Mouse (Mus musculus) embryonic facial prominence, embryonic 13.5 days (tissue): ENCODE results near the gene Cds1. TPM values are rescaled to one million over a fixed set of nuclear protein-coding genes. Genes with fewer than 3 reads are reported as not detected.
A peak's percentile ranks its signal among the peaks of the same experiment; 100 is the strongest.

Experiments used
- ATAC-seq: fragments of 200-750 bp; cut with Nextera tagmentation; 2 replicates; pipeline ENCODE4 v1.8.0; 2017; ENCODE audit warnings: low read depth; ENCODE audit not compliant: insufficient number of reproducible peaks, insufficient read depth, low FRiP score, low TSS enrichment
- H3K27ac ChIP-seq: fragments of 300-500 bp; sonication (generic); 2 replicates; pipeline ENCODE4 v1.5.1; 2015; ENCODE audit warnings: moderate library complexity, mild to moderate bottlenecking, inconsistent platforms
- H3K27me3 ChIP-seq: fragments of 300-500 bp; sonication (generic); 2 replicates; pipeline ENCODE4 v1.6.1; 2015; ENCODE audit warnings: mild to moderate bottlenecking, inconsistent platforms
- H3K36me3 ChIP-seq: fragments of 300-500 bp; sonication (generic); 2 replicates; pipeline ENCODE4 v1.6.1; 2015; ENCODE audit warnings: mild to moderate bottlenecking, inconsistent platforms
- H3K4me1 ChIP-seq: fragments of 300-500 bp; sonication (generic); 2 replicates; pipeline ENCODE4 v1.6.1; 2015; ENCODE audit warnings: inconsistent platforms
- H3K4me2 ChIP-seq: fragments of 300-500 bp; sonication (generic); 2 replicates; pipeline ENCODE4 v1.6.1; 2015; ENCODE audit warnings: moderate library complexity, mild to moderate bottlenecking, inconsistent platforms
- H3K4me3 ChIP-seq: fragments of 300-500 bp; sonication (generic); 2 replicates; pipeline ENCODE4 v1.5.1; 2015; ENCODE audit warnings: mild to moderate bottlenecking, inconsistent platforms
- H3K9ac ChIP-seq: fragments of 300-500 bp; sonication (generic); 2 replicates; pipeline ENCODE4 v1.6.1; 2015; ENCODE audit warnings: mild to moderate bottlenecking, inconsistent platforms
- H3K9me3 ChIP-seq: fragments of 300-500 bp; sonication (generic); 2 replicates; pipeline ENCODE4 v1.6.1; 2016; ENCODE audit warnings: inconsistent platforms
- WGBS: fragments of 180-500 bp; shearing (Covaris S2); methylation state at CpG from one replicate; pipeline ENCODE4 v1.1.7; 2015; ENCODE audit warnings: mixed read lengths; 5-methylcytosine and 5-hydroxymethylcytosine counted together
- polyA plus RNA-seq: library from polyadenylated mRNA; unstranded; fragments of >200 nt; fragmentation: Nextera tagmentation; extraction: Ambion mirVana; gene quantifications from 2 replicates; pipeline ENCODE4 v1.2.1, GENCODE M21; 2015

Gene Cds1
- polyA plus RNA-seq: 5.6 and 7.3 TPM in 2 replicates

DNA sequence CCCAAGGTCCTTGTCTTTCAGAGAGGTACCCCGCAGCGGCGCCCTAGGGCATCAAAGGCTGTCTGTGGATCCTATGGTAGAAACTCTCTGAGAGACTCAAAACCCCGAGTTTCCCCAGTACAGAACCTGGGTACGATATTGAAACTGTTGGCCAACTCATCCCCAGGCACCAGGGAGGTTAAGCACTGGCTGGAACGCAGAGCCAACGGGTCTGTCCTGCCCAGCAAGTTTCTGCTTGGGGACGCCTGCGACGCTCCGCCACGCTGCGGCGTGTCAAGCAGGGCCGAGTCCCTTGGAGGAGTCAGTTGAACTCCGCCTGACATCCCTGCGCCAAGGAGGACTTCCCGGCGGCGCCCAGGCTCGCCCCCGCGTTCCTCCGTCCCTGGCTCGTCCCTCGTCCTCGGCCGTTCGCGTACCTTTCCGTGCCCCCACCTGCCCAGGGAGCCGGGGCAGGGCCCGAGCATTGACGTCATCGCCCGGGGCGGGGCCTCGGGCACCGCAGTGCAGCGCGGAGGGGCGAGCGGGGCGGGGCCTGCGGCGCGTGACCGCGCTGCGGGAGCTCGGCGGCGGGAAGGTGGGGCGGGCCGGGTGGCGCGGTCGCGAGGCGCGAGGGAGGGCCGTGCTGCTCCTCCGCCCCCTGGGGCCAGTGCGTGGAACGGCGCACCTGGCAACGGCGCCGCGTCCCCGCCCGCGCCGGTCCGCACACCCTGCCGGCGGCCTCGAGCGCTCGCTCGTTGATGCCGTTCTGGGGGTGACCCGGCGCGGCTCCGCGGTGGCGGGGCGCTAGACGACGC is at the start of gene Cds1:
Gene Cds1 (plus strand): TSS at position 577 of the 794 bp plus-strand sequence.
- H3K36me3 ChIP-seq: no peaks in the 10 kb centered on the region
- H3K27me3 ChIP-seq: peaks cover 77% of the 10 kb centered on the region
- H3K9ac ChIP-seq: peak within 1 kb of the TSS; percentile 80
- H3K4me2 ChIP-seq: peak within 1 kb of the TSS; percentile 99
- H3K27ac ChIP-seq: peak within 1 kb of the TSS; percentile 5; the same call in 1 of the 2 replicates
- H3K4me3 ChIP-seq: peak within 1 kb of the TSS; percentile 74
- peak; percentile 83 for ATAC-seq
- H3K9me3 ChIP-seq: no peaks in the 10 kb centered on the region
- under 1% methylated on average over 70 of the region's 91 CpGs for WGBS
- peaks cover 18% of the 10 kb centered on the region for H3K4me1 ChIP-seq

DNA sequence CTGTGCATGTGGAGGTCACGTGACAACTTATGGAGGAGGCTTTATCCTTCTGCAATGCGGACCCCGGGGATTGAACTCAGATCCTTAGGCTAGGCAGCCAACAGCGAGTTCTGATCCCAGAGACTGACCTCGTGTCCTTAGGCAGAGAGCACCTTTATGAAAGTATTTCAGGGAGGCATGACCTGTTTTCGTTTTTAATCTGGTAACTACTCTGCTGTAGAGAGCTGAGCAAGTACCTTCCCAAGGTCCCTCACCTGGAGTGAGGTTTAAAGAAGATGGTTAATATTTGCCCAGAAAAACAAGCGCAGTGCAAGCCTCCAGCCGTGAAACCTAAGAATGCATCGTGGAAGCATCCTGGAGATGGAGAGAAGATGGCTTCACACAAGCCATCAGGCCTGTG is 40.7 kb upstream of the Cds1 start:
- ATAC-seq: no peak
- H3K4me2 ChIP-seq: no peak overlapping the region
- no peak overlapping the region for H3K4me3 ChIP-seq
- no peak overlapping the region for H3K27ac ChIP-seq
- no peaks in the 10 kb centered on the region for H3K9me3 ChIP-seq
- H3K9ac ChIP-seq: no peak overlapping the region
- H3K27me3 ChIP-seq: no peaks in the 10 kb centered on the region
- peaks cover 9% of the 10 kb centered on the region for H3K4me1 ChIP-seq
- H3K36me3 ChIP-seq: no peaks in the 10 kb centered on the region
- WGBS: 87% methylated on average over 9 of the region's 9 CpGs

DNA sequence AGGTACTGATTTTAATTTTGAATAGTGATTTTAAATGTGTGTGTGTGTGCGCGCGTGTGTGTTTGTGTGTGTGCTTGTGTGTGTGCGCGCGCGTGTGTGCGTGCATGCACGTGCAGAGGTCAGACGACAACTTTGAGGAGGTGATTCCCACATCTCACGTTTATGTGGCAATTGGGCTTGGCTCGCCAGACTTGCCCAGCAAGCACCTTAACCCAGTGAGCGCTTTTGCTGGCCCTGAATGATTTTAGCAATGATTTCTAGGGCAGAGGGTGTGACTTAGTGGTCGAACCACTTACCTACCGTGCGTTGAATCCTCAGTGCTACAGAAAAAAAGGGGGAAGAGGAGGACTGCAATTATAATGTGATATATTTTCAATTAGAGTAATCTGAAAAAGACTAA is 40.2 kb upstream of the Cds1 start:
- Histone ChIP-seq H3K36me3 (no peaks in the 10 kb centered on the region), H3K4me3 (no peak overlapping the region), H3K9ac (no peak overlapping the region), H3K4me2 (no peak overlapping the region), H3K9me3 (no peaks in the 10 kb centered on the region), H3K4me1 (peaks cover 9% of the 10 kb centered on the region), H3K27me3 (no peaks in the 10 kb centered on the region), H3K27ac (no peak overlapping the region)
- no peak for ATAC-seq
- WGBS: 92% methylated on average over 16 of the region's 16 CpGs

- Histone ChIP-seq H3K4me3 (no peak overlapping the region), H3K27me3 (no peaks in the 10 kb centered on the region), H3K9me3 (no peaks in the 10 kb centered on the region), H3K4me1 (peaks cover 4% of the 10 kb centered on the region), H3K27ac (no peak overlapping the region), H3K4me2 (no peak overlapping the region), H3K36me3 (no peaks in the 10 kb centered on the region), H3K9ac (no peak overlapping the region)
- ATAC-seq: peak; percentile 48; the same call in 1 of the 2 replicates
- WGBS: 69% methylated on average over 8 of the region's 8 CpGs
Measured at GRCm38 (mm10) chr5:101725703-101726102, 39.2 kb upstream of the Cds1 start.

DNA sequence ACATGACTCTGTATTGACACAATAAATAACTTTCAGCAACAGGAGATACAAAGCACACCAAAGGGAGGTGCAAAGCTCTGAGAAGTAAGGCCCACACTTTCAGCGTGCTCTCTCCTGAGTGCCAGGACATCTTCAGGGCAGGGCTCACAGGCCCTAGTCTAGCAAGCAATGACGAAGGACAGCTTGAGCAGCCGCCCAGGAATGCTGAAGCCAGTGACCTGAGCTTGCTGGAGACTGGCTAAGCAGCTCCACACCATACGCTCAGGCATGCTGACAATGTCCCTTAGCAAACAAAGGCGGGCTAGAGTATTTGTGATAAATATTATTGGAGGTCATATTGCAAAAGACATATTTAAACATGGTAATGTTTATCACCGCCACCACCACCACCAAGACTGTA is 38.6 kb upstream of the Cds1 start:
- H3K4me2 ChIP-seq: no peak overlapping the region
- ATAC-seq: no peak
- H3K27ac ChIP-seq: no peak overlapping the region
- no peak overlapping the region for H3K9ac ChIP-seq
- H3K9me3 ChIP-seq: no peaks in the 10 kb centered on the region
- no peaks in the 10 kb centered on the region for H3K36me3 ChIP-seq
- no peak overlapping the region for H3K4me3 ChIP-seq
- 76% methylated on average over 6 of the region's 6 CpGs for WGBS
- no peaks in the 10 kb centered on the region; the same call in 1 of the 2 replicates for H3K4me1 ChIP-seq
- H3K27me3 ChIP-seq: no peaks in the 10 kb centered on the region

- Histone ChIP-seq H3K27me3 (no peaks in the 10 kb centered on the region), H3K36me3 (no peaks in the 10 kb centered on the region), H3K9ac (no peak overlapping the region), H3K4me1 (peaks cover 3% of the 10 kb centered on the region; the same call in 1 of the 2 replicates), H3K9me3 (no peaks in the 10 kb centered on the region), H3K4me3 (no peak overlapping the region), H3K4me2 (no peak overlapping the region), H3K27ac (no peak overlapping the region)
- WGBS: 61% methylated on average over 8 of the region's 8 CpGs
- no peak for ATAC-seq
Measured at GRCm38 (mm10) chr5:101728304-101728905, 36.5 kb upstream of the Cds1 start.

- ATAC-seq: no peak
Measured at GRCm38 (mm10) chr5:101737341-101737740, 27.6 kb upstream of the Cds1 start.

DNA sequence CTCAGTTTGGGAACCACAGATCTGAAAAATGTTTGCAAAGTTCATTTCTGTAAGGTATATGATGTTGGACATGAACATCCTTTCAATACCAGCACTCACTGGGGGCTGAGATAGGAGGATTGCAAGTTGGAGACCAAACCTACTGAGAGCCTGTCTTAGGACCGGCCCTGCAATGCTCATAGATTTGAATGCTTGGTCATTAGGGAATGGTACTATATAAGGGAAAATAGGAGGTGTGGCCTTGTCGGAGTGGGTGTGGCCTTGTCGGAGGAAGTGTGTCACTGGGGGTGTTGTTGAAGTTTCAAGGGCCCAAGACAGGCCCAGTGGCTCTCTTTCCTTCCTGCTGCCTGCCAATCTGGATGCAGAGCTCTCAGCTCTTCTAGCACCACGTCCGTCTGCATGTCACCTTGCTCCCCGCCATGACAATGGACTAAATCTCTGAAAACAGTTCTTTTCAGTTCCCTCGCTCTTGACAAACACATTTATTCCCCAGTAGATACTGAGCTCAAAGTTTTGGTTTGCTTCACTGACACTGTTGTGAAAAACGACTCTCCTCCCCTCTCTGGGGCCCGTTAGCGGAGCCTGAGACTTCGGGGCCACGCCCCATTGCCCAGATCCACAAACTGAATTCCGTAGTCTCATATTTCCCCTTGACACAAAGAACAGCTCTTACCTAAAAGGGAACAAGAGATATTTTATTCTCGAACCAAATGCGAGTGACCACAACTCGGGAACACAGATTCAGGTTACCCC is 24.3 kb upstream of the Cds1 start:
- H3K36me3 ChIP-seq: no peaks in the 10 kb centered on the region
- H3K27me3 ChIP-seq: no peaks in the 10 kb centered on the region
- H3K4me2 ChIP-seq: no peak overlapping the region
- peak overlapping the region; percentile 57; the same call in 1 of the 2 replicates for H3K27ac ChIP-seq
- H3K4me1 ChIP-seq: 0 out of 2 replicates have a peak, but pooled peaks cover 4% of the 10 kb centered on the region
- H3K9ac ChIP-seq: no peak overlapping the region
- H3K9me3 ChIP-seq: no peaks in the 10 kb centered on the region
- WGBS: 71% methylated on average over 16 of the region's 16 CpGs
- no peak for ATAC-seq
- no peak overlapping the region for H3K4me3 ChIP-seq

More at GRCm38 (mm10) chr5:101737341-101737740, 27.6 kb upstream of the Cds1 start:
- Histone ChIP-seq H3K9ac (no peak overlapping the region), H3K27me3 (no peaks in the 10 kb centered on the region), H3K4me1 (0 out of 2 replicates have a peak, but pooled peaks cover 7% of the 10 kb centered on the region), H3K9me3 (no peaks in the 10 kb centered on the region), H3K27ac (no peak overlapping the region), H3K36me3 (no peaks in the 10 kb centered on the region), H3K4me2 (no peak overlapping the region), H3K4me3 (no peak overlapping the region)
- 74% methylated on average over 3 of the region's 3 CpGs for WGBS

DNA sequence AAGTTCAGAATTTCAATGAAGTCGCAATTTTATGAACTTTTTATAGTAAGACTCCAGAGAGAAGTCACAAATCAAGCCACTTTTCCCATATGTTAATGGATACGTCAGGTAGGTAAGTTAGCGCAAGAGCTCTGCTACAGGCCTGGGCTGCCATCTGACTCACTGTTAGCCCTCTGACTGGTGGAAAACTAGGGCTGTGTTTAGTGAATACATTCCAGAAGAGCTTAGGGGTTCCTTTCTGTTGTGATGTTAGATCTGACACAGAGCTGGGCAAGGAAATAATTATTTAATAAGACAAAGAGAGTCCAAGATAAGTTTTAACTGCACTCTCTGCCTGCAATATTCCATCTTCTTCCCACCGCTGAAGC is 23.7 kb upstream of the Cds1 start:
- Histone ChIP-seq H3K4me3 (no peak overlapping the region), H3K4me2 (no peak overlapping the region), H3K36me3 (no peaks in the 10 kb centered on the region), H3K27me3 (no peaks in the 10 kb centered on the region), H3K4me1 (0 out of 2 replicates have a peak, but pooled peaks cover 4% of the 10 kb centered on the region), H3K27ac (peak overlapping the region; percentile 66), H3K9me3 (no peaks in the 10 kb centered on the region), H3K9ac (no peak overlapping the region)
- ATAC-seq: no peak; the same call in 1 of the 2 replicates
- 71% methylated on average over 4 of the region's 4 CpGs for WGBS

GRCm38 (mm10) chr5:101742014-101742413 is 22.9 kb upstream of the Cds1 start:
- H3K4me2 ChIP-seq: no peak overlapping the region
- 84% methylated on average over 2 of the region's 2 CpGs for WGBS
- H3K27me3 ChIP-seq: no peaks in the 10 kb centered on the region
- H3K9ac ChIP-seq: no peak overlapping the region
- no peak overlapping the region for H3K4me3 ChIP-seq
- H3K9me3 ChIP-seq: no peaks in the 10 kb centered on the region
- H3K4me1 ChIP-seq: 0 out of 2 replicates have a peak, but pooled peaks cover under 1% of the 10 kb centered on the region
- no peaks in the 10 kb centered on the region for H3K36me3 ChIP-seq
- H3K27ac ChIP-seq: no peak overlapping the region
- no peak for ATAC-seq

- Histone ChIP-seq H3K9ac (no peak overlapping the region), H3K4me2 (no peak overlapping the region), H3K36me3 (no peaks in the 10 kb centered on the region), H3K4me3 (no peak overlapping the region), H3K4me1 (no peaks in the 10 kb centered on the region), H3K27ac (no peak overlapping the region), H3K27me3 (no peaks in the 10 kb centered on the region), H3K9me3 (no peaks in the 10 kb centered on the region)
- ATAC-seq: no peak
- whole genome bisulfite sequencing: 69% methylated on average over 8 of the region's 8 CpGs
Measured at GRCm38 (mm10) chr5:101742425-101742824, 22.5 kb upstream of the Cds1 start.
